Mouse (Mus musculus) brain, embryonic 14.5 days (tissue): ENCODE measurements around the gene Ndufs2. TPM values are rescaled to one million over a fixed set of nuclear protein-coding genes. Genes with fewer than 3 reads are reported as not detected.

Experiments
- DNase-seq: peaks from one replicate; pipeline ENCODE4 v3.0.0-alpha.2; 2011; ENCODE audit warnings: low read depth
- CTCF ChIP-seq: fragments of 200-500 bp; IDR thresholded peaks from 2 replicates; pipeline ENCODE4 v1.5.1; 2012; ENCODE audit warnings: inconsistent platforms, mild to moderate bottlenecking, moderate library complexity, borderline replicate concordance; ENCODE audit not compliant: insufficient read depth, insufficient read length; ENCODE audit errors: extremely low read depth
- POLR2A ChIP-seq: fragments of 200-500 bp; IDR thresholded peaks from 2 replicates; pipeline ENCODE4 v1.6.1; 2012; ENCODE audit warnings: mild to moderate bottlenecking, inconsistent platforms, borderline replicate concordance; ENCODE audit not compliant: poor library complexity, insufficient read depth, insufficient read length, severe bottlenecking; ENCODE audit errors: extremely low read depth
- polyA plus RNA-seq: library from polyadenylated mRNA; depleted of rRNA; stranded (reverse); fragments of >200 nt; gene quantifications from 2 replicates; pipeline ENCODE4 v1.2.3, GENCODE M21; 2012

Gene Ndufs2
- polyA plus RNA-seq, 1 experiment = 153 TPM

GRCm38 (mm10) chr1:171195887-171196397 lies 55.2 kb downstream of the Ndufs2 start, which contains the start of gene Pcp4l1:
Gene Pcp4l1 (minus strand): TSS chr1:171196268.
- TF ChIP-seq POLR2A (no peak), CTCF (no peak)

GRCm38 (mm10) chr1:171195046-171195822 lies 56.0 kb downstream of the Ndufs2 start:
- peak; percentile 23 for DNase-seq
- TF ChIP-seq CTCF (no peak), POLR2A (no peak)

More at GRCm38 (mm10) chr1:171195887-171196397, 55.2 kb downstream of the Ndufs2 start, which contains the start of gene Pcp4l1:
- peak; percentile 84 for DNase-seq

- DNase-seq = no peak
- TF ChIP-seq POLR2A (no peak), CTCF (no peak)
These were observed 57.0 kb downstream of the Ndufs2 start for GRCm38 (mm10) chr1:171193911-171194830.

- TF ChIP-seq POLR2A (no peak), CTCF (no peak)
- DNase-seq = peak; percentile 77
These were observed 57.9 kb downstream of the Ndufs2 start for GRCm38 (mm10) chr1:171193093-171193840.

- TF ChIP-seq CTCF (no peak), POLR2A (no peak)
- no peak for DNase-seq
These were observed 58.9 kb downstream of the Ndufs2 start for GRCm38 (mm10) chr1:171192283-171192682.

GRCm38 (mm10) chr1:171190832-171191231 lies 60.4 kb downstream of the Ndufs2 start:
- no peak for DNase-seq
- TF ChIP-seq POLR2A (no peak), CTCF (no peak)

- TF ChIP-seq CTCF (no peak), POLR2A (no peak)
- peak; percentile 49 for DNase-seq
These were observed 61.6 kb downstream of the Ndufs2 start for GRCm38 (mm10) chr1:171189476-171190114.

- no peak for TF ChIP-seq CTCF
- TF ChIP-seq POLR2A = no peak
- DNase-seq = peak; percentile 62
These were observed 62.1 kb downstream of the Ndufs2 start for GRCm38 (mm10) chr1:171189046-171189445.

- peak; percentile 48 for DNase-seq
- no peak for TF ChIP-seq CTCF
- TF ChIP-seq POLR2A = no peak
These were observed 63.1 kb downstream of the Ndufs2 start for GRCm38 (mm10) chr1:171187851-171188700.
